ENCODE assay signal across 8 mouse cellular contexts in genomic region chr17:27707954-27708661, GRCm38 (mm10). TPM values are rescaled to one million over a fixed set of nuclear protein-coding genes. Genes with fewer than 3 reads are reported as not detected.
DNase-seq lines count a peak whose midpoint lies in the region; ATAC-seq lines count a peak whose summit lies in the region.

No protein-coding gene starts in this region.

- no peak overlapping the region for H3K27ac ChIP-seq in heart, embryonic 11.5 days (ENCODE audit: low read depth, low read length)

- H3K27me3 ChIP-seq in heart, embryonic 11.5 days (ENCODE audit: control insufficient read depth, insufficient read depth, low read length) = peaks cover 23% of the 10 kb centered on the region

- peak overlapping the region; percentile 23 for H3K4me3 ChIP-seq in heart, embryonic 11.5 days (ENCODE audit: low read depth, low read length)

- H3K4me1 ChIP-seq in heart, embryonic 11.5 days (ENCODE audit: control insufficient read depth, insufficient read depth, low read length) = peaks cover 7% of the 10 kb centered on the region; the same call in 1 of the 2 replicates

- WGBS in heart, embryonic 11.5 days (ENCODE audit: insufficient replicate concordance) = 4% methylated on average over 24 of the region's 25 CpGs

- no peak overlapping the region for H3K9ac ChIP-seq in heart, embryonic 11.5 days (ENCODE audit: low read depth, low read length)

- H3K4me2 ChIP-seq in heart, embryonic 11.5 days = peak overlapping the region; percentile 63

- ATAC-seq in heart, embryonic 11.5 days (replicated peaks; ENCODE audit: insufficient number of reproducible peaks, low FRiP score, low TSS enrichment) = peak; percentile 82

- DNase-seq in right cerebral cortex, postnatal 14 days = peak; percentile 67
- DNase-seq in right cerebral cortex, adult 18-20 months = no peak
- peak; percentile 86 for DNase-seq in embryo, embryonic 11.5 days (ENCODE audit: low read depth, low spot score)
- DNase-seq in kidney, adult 9 months = peak; percentile 28
- DNase-seq in lung, postnatal 10 days = peak; percentile 93
- DNase-seq in skeletal muscle tissue, adult 2 months (ENCODE audit: low read depth, low spot score) = peak; percentile 43
- DNase-seq in cerebellum, adult 9-10 months = no peak

- 0 out of 2 replicates have a peak, but pooled peaks cover 5% of the 10 kb centered on the region for H3K9me3 ChIP-seq in heart, embryonic 11.5 days (replicated peaks; ENCODE audit: control insufficient read depth, low read length)

- no peaks in the 10 kb centered on the region for H3K36me3 ChIP-seq in heart, embryonic 11.5 days (ENCODE audit: control insufficient read depth, insufficient read depth, low read length)

RNA-seq across cellular contexts. Expression of gene Spdef, which starts 20.6 kb away (rescaled TPM):
- 0.25 and 0.26 TPM in 2 replicates for polyA plus RNA-seq in heart, embryonic 11.5 days (2014; fragmentation: Nextera tagmentation; extraction: Ambion mirVana)

RNA-seq across cellular contexts. Expression of gene Pacsin1, which starts 52.8 kb away (rescaled TPM):
- 2.5 and 2.9 TPM in 2 replicates for polyA plus RNA-seq in heart, embryonic 11.5 days (2014; fragmentation: Nextera tagmentation; extraction: Ambion mirVana)

Comparison
In these comparisons a context has a peak if more than half of its experiments do, and no peak if none do; other contexts are left out.
1. DNase-seq: peak in right cerebral cortex, postnatal 14 days (single experiment), embryo, embryonic 11.5 days (single experiment), kidney, adult 9 months (single experiment), lung, postnatal 10 days (single experiment) and skeletal muscle tissue, adult 2 months (single experiment); none in right cerebral cortex, adult 18-20 months (single experiment) and cerebellum, adult 9-10 months (single experiment).